ENCODE assay signal across 18 mouse cellular contexts in the genomic region with DNA sequence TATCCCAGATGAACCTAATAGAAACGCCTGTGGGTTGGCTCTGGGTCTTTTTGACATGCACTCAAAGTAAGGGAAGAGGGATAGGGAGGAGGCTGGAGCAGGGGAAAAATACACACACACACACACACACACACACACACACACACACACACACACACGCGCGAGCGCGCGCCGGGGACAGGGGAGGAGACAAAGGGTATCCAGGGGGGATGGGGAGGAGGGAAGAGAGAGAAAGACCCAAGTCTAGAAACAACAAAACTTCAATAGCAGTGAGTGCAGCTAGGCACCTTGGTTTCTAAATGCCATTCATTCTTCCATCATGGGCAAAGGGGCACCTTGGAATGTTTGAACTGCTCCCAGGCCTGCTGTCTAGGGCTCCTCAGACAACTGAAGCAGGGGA. TPM values are rescaled to one million over a fixed set of nuclear protein-coding genes. Genes with fewer than 3 reads are reported as not detected.
"Had no signal": no experiment of that assay in that cellular context is flagged by ENCODE, and none has a peak within 500 bp of the region (broad histone marks: within the 10 kb centered on the region; RNA-seq: fewer than 3 reads in every experiment).

No protein-coding gene starts in this region.

- H3K9me3 ChIP-seq: liver, embryonic 13.5 days; liver, embryonic 15.5 days; megakaryocyte, embryonic 14.5 days; midbrain, embryonic 13.5 days; midbrain, embryonic 15.5 days; neural tube, embryonic 12.5 days; stomach, embryonic 15.5 days had no signal

- H3K4me1 ChIP-seq: liver, embryonic 13.5 days; liver, embryonic 15.5 days; stomach, embryonic 15.5 days had no signal

- H3K27ac ChIP-seq: liver, embryonic 13.5 days; liver, embryonic 15.5 days; macrophage; midbrain, embryonic 13.5 days; midbrain, embryonic 15.5 days; neural tube, embryonic 12.5 days; stomach, embryonic 15.5 days had no signal

- H3K4me3 ChIP-seq: liver, embryonic 13.5 days; liver, embryonic 15.5 days; megakaryocyte, embryonic 14.5 days; midbrain, embryonic 13.5 days; midbrain, embryonic 15.5 days; neural tube, embryonic 12.5 days; stomach, embryonic 15.5 days had no signal

- DNase-seq: liver, embryonic 13.5 days; liver, postnatal 0 days; lung, adult 2 months; lung, postnatal 14 days; lung, postnatal 36 days; right cerebral cortex, postnatal 14 days; thymus, adult 2 months; thymus, postnatal 25 days; thymus, postnatal 4 days had no signal

- H3K36me3 ChIP-seq: midbrain, embryonic 13.5 days; midbrain, embryonic 15.5 days; neural tube, embryonic 12.5 days; stomach, embryonic 15.5 days had no signal

- H3K27me3 ChIP-seq: liver, embryonic 13.5 days; liver, embryonic 15.5 days; megakaryocyte, embryonic 14.5 days; midbrain, embryonic 13.5 days; midbrain, embryonic 15.5 days; neural tube, embryonic 12.5 days; stomach, embryonic 15.5 days had no signal

- H3K9ac ChIP-seq: liver, embryonic 13.5 days; liver, embryonic 15.5 days; liver, postnatal 0 days; midbrain, embryonic 13.5 days; midbrain, embryonic 15.5 days; neural tube, embryonic 12.5 days; stomach, embryonic 15.5 days had no signal

- H3K4me2 ChIP-seq: liver, embryonic 13.5 days; liver, embryonic 15.5 days; midbrain, embryonic 13.5 days; midbrain, embryonic 15.5 days; neural tube, embryonic 12.5 days; stomach, embryonic 15.5 days had no signal

- ATAC-seq: liver, postnatal 0 days; midbrain, embryonic 13.5 days; midbrain, embryonic 15.5 days had no signal

RNA-seq across cellular contexts. Expression of a gene that starts 53.1 kb away (rescaled TPM):
- total RNA-seq: monocyte, adult 5-6 weeks; neutrophil, adult 5-6 weeks had no signal
